Mouse (Mus musculus) spleen, adult 2 months (tissue): ENCODE measurements around the gene Ak1. TPM values are rescaled to one million over a fixed set of nuclear protein-coding genes. Genes with fewer than 3 reads are reported as not detected.
A peak's percentile ranks its signal among the peaks of the same experiment; 100 is the strongest.

ENCODE experiments used
- DNase-seq, 2 experiments: peaks; one replicate each; pipeline versions ENCODE4 v3.0.0 to v3.0.0-alpha.2; 2012 to 2021; ENCODE audit warnings: low spot score in 2 of 2, low read depth in 1 of 2
- H3K27ac ChIP-seq: fragments of 200-500 bp; 2 replicates; pipeline ENCODE4 v1.5.1; 2012; ENCODE audit warnings: low read length, inconsistent platforms; ENCODE audit not compliant: insufficient read depth
- H3K27me3 ChIP-seq: fragments of 200-500 bp; 2 replicates; pipeline ENCODE4 v1.6.1; 2012; ENCODE audit warnings: mild to moderate bottlenecking, moderate library complexity, low read length, inconsistent platforms; ENCODE audit not compliant: control insufficient read depth, insufficient read depth
- H3K36me3 ChIP-seq: fragments of 200-500 bp; 2 replicates; pipeline ENCODE4 v1.6.1; 2012; ENCODE audit warnings: mild to moderate bottlenecking, low read length, inconsistent platforms; ENCODE audit not compliant: control insufficient read depth, insufficient read depth
- H3K4me1 ChIP-seq: fragments of 200-500 bp; 2 replicates; pipeline ENCODE4 v1.6.1; 2011; ENCODE audit warnings: inconsistent platforms; ENCODE audit not compliant: control insufficient read depth, insufficient read depth, insufficient read length
- H3K4me3 ChIP-seq: fragments of 200-500 bp; 2 replicates; pipeline ENCODE4 v1.5.1; 2011; ENCODE audit warnings: mild to moderate bottlenecking, inconsistent platforms; ENCODE audit not compliant: insufficient read depth, insufficient read length; ENCODE audit errors: extremely low read depth
- CTCF ChIP-seq: fragments of 200-500 bp; IDR thresholded peaks from 2 replicates; pipeline ENCODE4 v1.5.1; 2011; ENCODE audit warnings: mild to moderate bottlenecking, inconsistent platforms; ENCODE audit not compliant: insufficient read depth, insufficient read length, insufficient replicate concordance; ENCODE audit errors: extremely low read depth
- POLR2A ChIP-seq: fragments of 200-500 bp; IDR thresholded peaks from 2 replicates; pipeline ENCODE4 v1.6.1; 2011; ENCODE audit warnings: low read depth, low read length, inconsistent platforms
- WGBS: fragments of 180-500 bp; shearing (Covaris S2); methylation state at CpG from one replicate; pipeline ENCODE4 v1.1.7; 2018; 5-methylcytosine and 5-hydroxymethylcytosine counted together
- polyA plus RNA-seq: library from polyadenylated mRNA; depleted of rRNA; stranded (reverse); fragments of >200 nt; gene quantifications from 2 replicates; pipeline ENCODE4 v1.2.3, GENCODE M21; 2012

Ak1 gene
- polyA plus RNA-seq, 1 experiment: 6.3 TPM

DNA sequence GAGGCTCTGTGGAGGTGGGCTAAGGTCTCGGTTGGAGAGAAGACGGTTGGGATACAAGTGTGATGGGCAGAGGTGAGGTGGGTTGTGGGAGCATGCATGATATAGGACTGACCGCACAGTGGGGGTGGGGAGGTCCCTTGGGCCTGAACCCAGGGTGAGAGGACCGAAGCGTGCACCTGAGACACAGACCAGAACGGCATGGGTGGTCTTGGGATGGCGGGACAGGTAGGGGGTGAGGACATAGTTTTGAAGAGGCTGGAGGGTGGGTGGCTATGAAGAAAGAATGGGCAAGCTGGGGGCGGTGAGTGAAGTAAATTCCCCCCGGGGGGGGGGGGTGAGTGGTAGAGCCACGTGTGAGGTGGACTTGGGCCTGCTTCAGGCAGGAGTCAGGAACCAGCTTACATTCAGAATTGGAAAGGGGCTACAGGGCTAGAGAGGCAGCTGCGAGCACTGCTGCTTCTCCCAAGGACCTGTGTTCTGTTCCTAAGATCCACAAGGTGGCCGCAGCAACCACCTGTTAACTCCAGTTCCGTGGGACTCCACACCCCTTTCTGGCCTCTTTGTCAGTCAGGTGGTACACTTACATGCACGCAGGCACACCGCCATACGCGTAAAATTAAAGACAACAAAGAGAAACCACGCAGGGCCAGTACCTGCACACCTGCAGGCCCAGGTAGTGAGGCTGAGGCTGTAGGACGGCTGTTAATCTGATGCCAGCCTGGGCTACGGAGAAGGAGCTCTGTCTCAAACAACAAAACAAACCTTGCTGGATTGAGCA, 5.9 kb downstream of the Ak1 start:
- Histone ChIP-seq H3K27ac (no peak overlapping the region), H3K36me3 (no peaks in the 10 kb centered on the region), H3K4me3 (no peak overlapping the region), H3K27me3 (no peaks in the 10 kb centered on the region), H3K4me1 (no peaks in the 10 kb centered on the region)
- no peak for DNase-seq
- 86% methylated on average over 20 of the region's 20 CpGs for WGBS
- TF ChIP-seq CTCF (no peak), POLR2A (no peak)

DNA sequence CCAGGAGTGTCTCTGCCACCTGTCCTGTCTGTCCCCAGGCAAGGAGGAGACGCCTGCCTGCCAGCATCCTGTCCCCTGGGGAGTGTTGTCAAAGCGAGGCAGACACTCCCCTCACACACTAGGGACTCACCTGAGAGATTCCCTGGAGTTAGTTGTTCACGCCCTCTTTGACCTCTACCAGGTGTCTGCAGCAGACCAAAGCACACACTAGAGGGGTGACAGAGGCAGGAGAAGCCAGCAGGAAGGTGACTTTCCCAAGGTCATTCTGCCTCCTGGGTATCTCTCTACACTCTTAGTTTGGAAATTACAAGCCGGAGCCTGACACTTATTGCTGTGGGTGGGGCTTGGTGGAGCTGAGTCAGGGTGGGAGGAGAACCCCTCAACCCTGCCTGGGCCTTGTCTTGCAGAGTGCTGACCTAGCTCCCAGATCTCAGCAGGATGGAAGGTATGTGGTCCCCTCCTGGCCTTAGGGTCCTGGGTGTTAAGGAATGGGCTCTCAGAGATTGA, 6.5 kb downstream of the Ak1 start:
- DNase-seq: no peak
- Histone ChIP-seq H3K27ac (0 out of 2 replicates have a peak overlapping the region, but pooled peaks have one; percentile 13), H3K36me3 (no peaks in the 10 kb centered on the region), H3K4me1 (no peaks in the 10 kb centered on the region), H3K4me3 (no peak overlapping the region), H3K27me3 (no peaks in the 10 kb centered on the region)
- TF ChIP-seq CTCF (no peak), POLR2A (no peak)
- 65% methylated on average over 4 of the region's 4 CpGs for WGBS

DNA sequence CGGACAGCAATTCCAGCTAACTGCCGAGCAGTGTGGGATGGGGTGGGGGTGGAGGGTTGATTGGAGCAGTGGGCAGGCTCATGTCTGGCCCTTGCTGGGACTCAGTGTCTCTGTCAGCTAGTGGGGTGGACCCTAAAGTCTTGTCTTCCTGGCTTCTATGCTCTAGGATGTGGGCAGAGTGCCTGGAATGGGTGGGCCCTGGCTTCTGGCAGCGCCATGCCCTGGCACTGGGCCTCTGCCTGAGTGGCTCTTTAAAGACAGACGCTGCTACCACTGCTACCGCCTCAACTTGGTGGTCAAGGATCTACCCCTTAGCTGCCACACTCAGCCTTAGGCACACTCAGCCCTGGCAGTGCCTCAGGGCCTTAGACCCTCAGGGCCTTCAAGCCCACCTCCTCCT, 7.2 kb downstream of the Ak1 start:
- WGBS: 77% methylated on average over 5 of the region's 5 CpGs
- Histone ChIP-seq H3K4me3 (no peak overlapping the region), H3K4me1 (no peaks in the 10 kb centered on the region), H3K27ac (0 out of 2 replicates have a peak overlapping the region, but pooled peaks have one; percentile 13), H3K36me3 (no peaks in the 10 kb centered on the region), H3K27me3 (no peaks in the 10 kb centered on the region)
- DNase-seq: no peak
- TF ChIP-seq POLR2A: no peak
- TF ChIP-seq CTCF: no peak

DNA sequence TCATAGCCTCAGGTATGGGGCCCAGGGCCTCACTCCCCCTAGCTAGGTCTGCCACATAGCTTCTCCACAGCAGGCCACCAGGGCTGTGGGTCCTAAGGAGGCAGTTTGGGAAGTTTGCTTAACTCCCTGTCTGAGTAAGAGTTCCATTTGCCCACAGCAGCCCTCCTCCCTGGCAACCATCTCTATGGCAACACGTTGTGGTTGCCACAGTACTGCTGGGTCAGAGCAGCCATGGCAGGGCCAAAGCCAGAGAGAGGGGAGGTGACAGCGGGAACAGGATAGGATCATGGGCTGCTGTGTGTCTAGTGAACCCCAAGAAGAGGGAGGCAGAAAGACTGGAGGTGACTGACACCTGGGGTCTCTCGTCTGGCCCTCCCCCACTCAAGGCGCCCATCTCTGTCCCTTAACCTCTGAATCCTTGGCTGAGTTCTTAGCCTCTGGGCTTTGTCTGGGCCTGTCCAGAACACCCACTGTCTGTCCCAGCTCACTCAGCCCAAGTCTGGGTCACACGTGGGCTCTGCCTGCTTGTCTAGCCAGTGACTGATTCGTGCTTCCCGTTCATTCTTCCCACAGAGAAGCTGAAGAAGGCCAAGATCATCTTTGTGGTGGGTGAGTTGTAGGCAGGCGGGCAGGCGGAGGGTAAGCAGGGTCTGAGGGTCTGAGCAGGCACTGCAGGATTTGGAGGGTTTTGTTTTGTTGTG, 7.9 kb downstream of the Ak1 start:
- Histone ChIP-seq H3K27ac (no peak overlapping the region), H3K27me3 (no peaks in the 10 kb centered on the region), H3K36me3 (no peaks in the 10 kb centered on the region), H3K4me1 (no peaks in the 10 kb centered on the region), H3K4me3 (no peak overlapping the region)
- TF ChIP-seq POLR2A (no peak), CTCF (no peak)
- 69% methylated on average over 9 of the region's 9 CpGs for WGBS
- DNase-seq: no peak

DNA sequence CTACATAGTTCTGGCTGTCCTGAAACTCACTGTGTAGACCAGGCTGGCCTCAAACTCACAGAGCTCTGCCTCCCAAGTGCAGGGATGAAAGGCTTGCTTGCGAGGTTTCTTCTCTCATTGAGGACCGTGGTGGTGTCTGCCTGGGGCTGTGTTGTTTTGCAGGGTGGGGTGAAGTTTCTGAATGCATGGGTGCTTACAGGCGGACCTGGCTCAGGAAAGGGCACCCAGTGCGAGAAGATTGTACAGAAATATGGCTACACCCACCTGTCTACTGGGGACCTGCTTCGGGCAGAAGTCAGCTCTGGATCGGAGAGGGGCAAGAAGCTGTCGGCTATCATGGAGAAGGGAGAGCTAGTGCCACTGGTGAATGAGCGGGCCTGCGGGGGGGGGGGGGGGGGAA, 8.5 kb downstream of the Ak1 start:
- Histone ChIP-seq H3K27ac (no peak overlapping the region), H3K4me1 (no peaks in the 10 kb centered on the region), H3K36me3 (no peaks in the 10 kb centered on the region), H3K4me3 (no peak overlapping the region), H3K27me3 (no peaks in the 10 kb centered on the region)
- TF ChIP-seq CTCF (no peak), POLR2A (no peak)
- no peak for DNase-seq
- WGBS: 88% methylated on average over 8 of the region's 9 CpGs

DNA sequence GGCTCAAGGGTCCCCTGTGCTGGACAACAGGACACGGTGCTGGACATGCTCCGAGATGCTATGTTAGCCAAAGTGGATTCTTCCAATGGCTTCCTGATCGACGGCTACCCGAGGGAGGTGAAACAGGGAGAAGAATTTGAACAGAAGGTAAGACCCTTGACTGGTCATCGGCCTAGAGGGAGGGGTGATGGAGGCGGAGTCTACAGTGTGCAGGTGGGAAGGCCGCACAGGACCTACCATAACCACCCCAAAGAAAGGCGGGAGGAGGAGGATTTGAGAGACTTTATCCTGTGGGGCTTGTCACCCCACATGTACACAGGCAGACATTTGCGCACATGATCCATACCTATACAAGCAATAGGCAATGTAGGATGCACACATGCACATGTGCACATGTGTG, 9.5 kb downstream of the Ak1 start:
- TF ChIP-seq CTCF: no peak
- no peak for TF ChIP-seq POLR2A
- H3K27ac ChIP-seq: no peak overlapping the region
- no peaks in the 10 kb centered on the region for H3K36me3 ChIP-seq
- no peak overlapping the region for H3K4me3 ChIP-seq
- H3K4me1 ChIP-seq: no peaks in the 10 kb centered on the region
- H3K27me3 ChIP-seq: no peaks in the 10 kb centered on the region
- 92% methylated on average over 10 of the region's 10 CpGs for WGBS
- DNase-seq: no peak

DNA sequence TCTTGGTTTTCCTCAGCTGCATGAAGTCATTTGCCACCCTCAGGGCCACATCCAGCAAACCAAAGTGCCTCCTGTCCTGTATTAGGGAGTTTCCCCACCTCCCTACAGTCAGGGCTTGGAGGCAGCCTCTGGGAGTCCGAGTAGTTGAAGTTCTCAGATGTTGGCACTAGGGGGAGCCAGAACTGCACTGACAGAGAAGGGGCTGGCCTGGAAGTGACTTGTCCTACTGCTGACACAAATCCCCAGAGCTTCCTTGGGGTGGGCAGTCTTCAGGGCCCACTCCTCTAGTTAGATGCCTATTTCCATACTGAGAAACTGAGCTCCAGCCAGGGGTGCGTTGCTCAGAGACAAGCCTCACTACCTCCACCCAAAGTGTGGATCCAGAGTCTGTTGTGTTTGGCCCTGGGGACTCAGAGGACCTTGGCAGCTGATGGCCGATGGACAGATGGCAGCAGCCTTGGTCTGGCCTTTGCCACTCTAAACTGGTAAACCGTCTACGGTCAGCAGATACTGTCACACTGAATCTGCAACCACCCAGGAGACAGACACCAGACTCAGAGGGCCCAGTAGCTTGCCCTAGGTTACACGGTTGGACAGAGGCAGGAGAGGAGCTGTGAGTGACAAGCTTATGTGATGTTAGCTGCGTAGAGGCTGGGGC, 10.3 kb downstream of the Ak1 start:
- H3K4me3 ChIP-seq: no peak overlapping the region
- peak; percentile 58 to 78 for DNase-seq
- TF ChIP-seq POLR2A: no peak
- peak; percentile 94; the same call in 1 of the 2 replicates for TF ChIP-seq CTCF

More for the DNA sequence above, 10.3 kb downstream of the Ak1 start:
- Histone ChIP-seq H3K36me3 (no peaks in the 10 kb centered on the region), H3K27me3 (no peaks in the 10 kb centered on the region), H3K27ac (peak overlapping the region; percentile 2; the same call in 1 of the 2 replicates), H3K4me1 (no peaks in the 10 kb centered on the region; the same call in 1 of the 2 replicates)
- 50% methylated on average over 7 of the region's 7 CpGs for WGBS
